Mouse (Mus musculus) cerebellum, adult 9-11 months (tissue): ENCODE measurements around the gene Ppih.

ENCODE experiments used
- DNase-seq: peaks from one replicate; pipeline ENCODE4 v3.0.0; 2022

Gene Ppih

GRCm38 (mm10) chr4:119320131-119320830 lies at the start of gene Ppih:
Ppih (minus strand) TSS chr4:119320546.
- DNase-seq, result peak; percentile 95

GRCm38 (mm10) chr4:119369460-119369859 lies 49.1 kb upstream of the Ppih start:
- DNase-seq, result no peak

- DNase-seq, result no peak
These were observed 46.6 kb upstream of the Ppih start for GRCm38 (mm10) chr4:119366758-119367526.

- DNase-seq, result no peak
These were observed 41.9 kb upstream of the Ppih start for GRCm38 (mm10) chr4:119362231-119362630.

- no peak for DNase-seq
These were observed 39.0 kb upstream of the Ppih start for GRCm38 (mm10) chr4:119359196-119359971.

- no peak for DNase-seq
These were observed 25.2 kb upstream of the Ppih start for GRCm38 (mm10) chr4:119345508-119345907.

- peak; percentile 42 for DNase-seq
These were observed 18.6 kb upstream of the Ppih start for GRCm38 (mm10) chr4:119338861-119339361.

GRCm38 (mm10) chr4:119338422-119338821 lies 18.1 kb upstream of the Ppih start:
- DNase-seq, result no peak

- DNase-seq, result no peak
These were observed 13.1 kb upstream of the Ppih start for GRCm38 (mm10) chr4:119333487-119333886.

GRCm38 (mm10) chr4:119320896-119321550 lies 677 bp upstream of the Ppih start:
- DNase-seq, result peak; percentile 41

GRCm38 (mm10) chr4:119313756-119314155 lies 6.6 kb downstream of the Ppih start:
- DNase-seq, result no peak

GRCm38 (mm10) chr4:119305418-119305817 lies 14.9 kb downstream of the Ppih start:
- DNase-seq, result no peak

GRCm38 (mm10) chr4:119303291-119303690 lies 17.1 kb downstream of the Ppih start:
- DNase-seq, result no peak

- DNase-seq, result no peak
These were observed 18.6 kb downstream of the Ppih start for GRCm38 (mm10) chr4:119301777-119302176.

- no peak for DNase-seq
These were observed 19.6 kb downstream of the Ppih start for GRCm38 (mm10) chr4:119300761-119301160.

GRCm38 (mm10) chr4:119297361-119297760 lies 23.0 kb downstream of the Ppih start:
- DNase-seq, result no peak

- no peak for DNase-seq
These were observed 25.3 kb downstream of the Ppih start for GRCm38 (mm10) chr4:119295134-119295453.

- DNase-seq, result peak; percentile 99
These were observed 25.8 kb downstream of the Ppih start, which contains the start of gene Ybx1 for GRCm38 (mm10) chr4:119294415-119295133. Ybx1 (minus strand) TSS chr4:119294604.

- DNase-seq, result peak; percentile 53
These were observed 26.6 kb downstream of the Ppih start for GRCm38 (mm10) chr4:119293574-119294258.

- peak; percentile 40 for DNase-seq
These were observed 27.4 kb downstream of the Ppih start for GRCm38 (mm10) chr4:119292771-119293573.

- no peak for DNase-seq
These were observed 28.4 kb downstream of the Ppih start for GRCm38 (mm10) chr4:119291921-119292320.
